Mouse (Mus musculus) splenic B cell, adult 2 months (primary cell): Measurements from ENCODE around the gene Nup214.

Source experiments
- DNase-seq: peaks from one replicate; pipeline ENCODE4 v3.0.0-alpha.2; 2011; ENCODE audit warnings: low read depth, low spot score
- H3K27me3 ChIP-seq: 2 replicates; pipeline ENCODE4 v1.6.1; 2012; ENCODE audit warnings: mild to moderate bottlenecking, low read length, moderate library complexity, mixed read lengths; ENCODE audit not compliant: control insufficient read depth, poor library complexity, insufficient read depth, severe bottlenecking
- H3K36me3 ChIP-seq: 2 replicates; pipeline ENCODE4 v1.6.1; 2012; ENCODE audit warnings: mild to moderate bottlenecking, low read length, moderate library complexity, mixed read lengths; ENCODE audit not compliant: control insufficient read depth, poor library complexity, insufficient read depth, severe bottlenecking

Gene Nup214

DNA sequence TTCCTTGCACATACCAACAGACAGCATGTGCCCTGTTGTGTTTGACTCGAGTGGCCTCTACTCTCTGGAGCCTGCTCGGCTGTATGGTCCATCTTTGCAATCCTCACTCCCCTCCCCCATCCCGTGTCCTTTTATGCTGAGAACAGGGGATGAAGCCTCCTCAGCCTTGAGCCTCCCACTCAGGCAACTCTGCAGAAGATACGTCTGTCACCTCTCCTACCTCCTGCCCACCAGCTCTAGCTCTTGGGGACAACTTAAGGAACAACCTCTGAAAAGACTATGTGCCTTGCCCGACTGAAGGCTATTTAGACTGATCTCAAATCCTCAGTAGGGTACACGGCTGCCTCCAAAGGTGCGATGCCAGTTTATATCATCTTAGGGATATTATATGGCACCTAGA, 129.3 kb downstream of the Nup214 start:
- Histone ChIP-seq H3K36me3 (no peaks in the 10 kb centered on the region), H3K27me3 (no peaks in the 10 kb centered on the region)
- DNase-seq, result no peak
